Mouse (Mus musculus) urinary bladder, postnatal 10 days (tissue): ENCODE results near the gene Prpf40a.

Source experiments
- DNase-seq: peaks from one replicate; pipeline ENCODE4 v3.0.0; 2022; ENCODE audit warnings: low spot score

Gene Prpf40a

DNA sequence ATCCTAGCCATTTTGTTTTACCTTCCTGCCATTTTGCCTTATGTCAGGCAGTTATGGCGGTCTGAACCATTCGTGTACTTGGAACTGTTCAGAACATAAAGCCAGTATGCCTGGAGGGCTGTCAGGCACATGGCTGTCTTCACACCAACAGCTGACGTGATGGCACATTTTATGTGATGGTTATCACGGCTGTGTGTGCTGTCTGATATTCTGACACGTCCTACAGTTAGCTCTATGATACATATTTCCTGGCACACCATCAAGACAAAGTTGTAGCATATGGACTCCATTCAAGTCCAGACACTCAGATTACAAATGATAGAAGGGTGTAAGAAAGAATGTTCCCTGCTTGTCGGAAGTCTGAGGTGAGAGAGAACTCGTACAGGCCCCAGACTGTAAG lies 85.0 kb downstream of the Prpf40a start:
- DNase-seq: no peak

DNA sequence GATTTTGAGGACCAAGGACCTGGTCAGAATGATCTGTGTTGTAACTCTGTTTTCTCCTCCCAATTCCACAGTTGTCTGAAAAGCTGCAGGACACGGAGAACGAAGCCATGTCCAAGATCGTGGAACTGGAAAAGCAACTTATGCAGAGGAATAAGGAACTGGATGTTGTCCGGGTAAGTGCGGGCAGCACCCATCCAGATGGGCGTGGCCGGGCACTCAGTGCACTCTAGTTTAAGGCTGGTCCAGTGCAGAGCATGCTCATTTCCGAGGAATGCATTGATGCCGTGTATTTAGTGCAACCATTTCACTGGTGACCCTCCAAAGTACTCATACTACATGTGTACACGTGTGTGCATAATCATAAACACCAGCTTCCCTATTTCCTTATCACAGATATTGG lies 85.7 kb downstream of the Prpf40a start:
- no peak for DNase-seq

DNA sequence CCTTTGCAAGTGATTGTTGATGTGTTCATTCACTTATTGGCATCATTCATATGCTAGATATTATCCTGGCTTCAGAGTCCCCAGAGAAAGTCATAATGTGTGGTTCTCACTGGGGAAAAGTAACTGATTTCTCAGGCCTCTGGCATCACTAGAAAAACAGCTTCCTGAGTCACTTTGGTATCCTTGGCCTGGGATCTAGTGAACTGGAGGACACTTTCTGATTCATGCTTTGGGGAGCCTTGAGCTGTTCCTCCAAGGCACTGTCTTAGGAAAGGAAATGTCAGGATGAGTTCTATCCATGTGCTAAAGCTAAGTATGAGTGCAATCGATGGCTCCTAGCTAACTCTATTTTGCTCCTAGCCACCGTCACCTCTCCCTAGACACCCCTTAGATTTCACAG lies 88.2 kb downstream of the Prpf40a start:
- DNase-seq: no peak

DNA sequence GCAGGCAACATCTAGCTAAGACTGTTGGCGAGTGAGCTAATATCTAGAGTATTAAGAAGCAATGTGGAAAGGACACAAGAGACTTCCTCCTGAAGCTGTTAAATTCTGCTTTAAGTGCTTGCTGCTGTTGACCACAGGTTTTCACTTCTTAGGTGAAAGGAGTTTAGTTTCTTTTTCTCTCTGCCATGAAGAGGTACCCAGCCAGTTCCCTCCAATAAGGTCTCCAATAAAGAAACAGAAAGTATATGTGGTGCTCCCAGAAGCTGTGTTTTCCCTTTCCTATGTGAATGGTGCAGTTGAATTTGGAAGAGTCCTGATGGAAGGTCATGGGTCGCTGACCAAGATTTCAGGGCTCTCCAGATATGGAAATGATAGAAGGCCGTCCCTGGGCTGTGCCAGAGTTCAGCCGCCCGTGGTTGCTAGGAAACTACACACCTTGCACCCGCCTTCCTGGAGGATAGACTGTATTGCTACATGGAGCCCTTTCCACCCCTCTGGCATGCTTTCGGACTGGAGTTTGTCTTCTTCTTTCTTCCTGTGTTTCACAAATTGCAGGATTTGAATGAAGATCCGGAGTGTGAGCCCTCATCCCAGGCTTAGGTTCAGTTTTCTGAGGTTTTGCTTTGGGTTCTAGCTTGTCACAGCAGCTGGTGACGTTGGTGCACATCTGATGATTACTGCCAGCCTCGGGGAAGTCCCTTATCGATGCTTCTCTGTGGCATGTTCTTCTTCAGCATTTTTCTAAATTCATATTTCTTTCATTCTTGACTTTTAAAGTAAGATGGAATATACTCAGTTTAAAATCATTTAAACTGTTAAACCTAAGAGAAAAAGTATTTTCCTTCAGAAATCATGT lies 89.0 kb downstream of the Prpf40a start:
- no peak for DNase-seq

DNA sequence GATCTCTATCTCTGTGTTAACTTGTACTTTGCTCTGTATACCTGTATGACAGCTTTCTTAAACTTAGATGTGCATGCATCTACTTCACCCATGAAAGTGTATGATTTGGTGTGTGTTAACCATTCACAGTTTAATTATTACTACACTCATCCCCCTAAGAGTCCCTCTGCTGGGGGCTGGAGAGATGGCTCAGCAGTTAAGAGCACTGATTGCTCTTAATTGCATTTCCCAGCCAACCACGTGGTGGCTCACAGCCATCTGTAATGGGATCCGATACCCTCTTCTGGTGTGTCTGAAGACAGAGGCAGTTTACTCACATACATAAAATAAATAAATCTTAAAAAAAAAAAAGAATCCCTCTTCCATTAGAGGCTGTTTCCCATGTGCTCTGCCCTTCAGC lies 91.0 kb downstream of the Prpf40a start:
- DNase-seq: no peak

DNA sequence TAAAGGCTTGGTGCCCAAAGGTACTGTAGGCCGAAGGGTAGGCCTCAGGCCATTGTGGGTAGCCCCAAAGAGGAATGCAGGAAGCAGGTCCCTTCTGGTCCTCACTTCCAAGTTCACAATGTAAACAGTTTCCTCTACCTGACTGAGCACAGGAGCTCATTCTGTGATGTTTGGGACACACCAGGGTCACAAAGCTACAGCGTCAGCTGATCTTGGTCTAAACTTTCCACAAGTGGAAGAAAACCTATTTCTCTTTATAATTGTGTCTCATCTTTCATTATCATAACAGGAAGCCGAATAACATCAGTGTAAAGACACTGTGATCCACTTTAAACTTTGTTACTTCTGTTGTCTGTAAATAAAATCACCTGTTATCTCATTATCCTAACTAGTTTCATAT lies 95.6 kb downstream of the Prpf40a start:
- no peak for DNase-seq

DNA sequence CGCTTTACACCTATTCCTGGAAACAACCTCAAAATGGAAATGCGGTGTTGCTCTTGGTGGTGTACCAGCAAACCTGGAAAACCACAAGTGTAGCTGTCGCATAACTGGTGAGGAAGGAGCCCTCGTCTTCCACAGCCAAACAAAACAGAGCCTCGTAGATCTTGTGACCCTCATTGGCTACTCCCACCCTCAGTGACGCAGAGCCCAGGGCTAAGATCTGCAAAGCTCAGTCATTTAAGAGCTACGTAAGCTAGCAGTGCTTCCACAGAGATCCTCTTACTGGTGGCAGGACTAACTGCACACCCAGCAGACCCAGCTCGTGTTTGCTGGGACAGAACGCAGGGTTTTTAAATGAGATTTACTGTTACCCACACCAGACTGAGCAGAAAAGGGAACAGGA lies 96.1 kb downstream of the Prpf40a start:
- DNase-seq: no peak

DNA sequence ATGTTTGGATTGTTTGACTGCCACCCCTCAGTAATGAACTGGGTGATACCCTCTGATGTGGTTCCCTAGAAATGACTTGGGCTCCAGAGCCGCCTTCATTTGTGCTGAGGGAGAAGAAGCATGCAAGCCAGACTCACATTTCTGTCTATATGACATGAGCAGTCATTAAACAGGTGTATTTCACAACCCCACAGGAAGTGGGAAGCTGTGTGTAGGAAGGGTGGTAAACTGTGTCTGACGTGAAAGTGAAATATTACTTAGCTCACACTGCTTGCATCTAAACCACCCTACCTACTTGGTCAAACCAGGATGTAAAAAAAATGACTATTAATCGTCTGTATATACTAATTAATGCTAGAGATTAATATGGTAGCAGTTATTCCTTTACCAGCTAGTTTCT lies 102.3 kb downstream of the Prpf40a start:
- DNase-seq: no peak

DNA sequence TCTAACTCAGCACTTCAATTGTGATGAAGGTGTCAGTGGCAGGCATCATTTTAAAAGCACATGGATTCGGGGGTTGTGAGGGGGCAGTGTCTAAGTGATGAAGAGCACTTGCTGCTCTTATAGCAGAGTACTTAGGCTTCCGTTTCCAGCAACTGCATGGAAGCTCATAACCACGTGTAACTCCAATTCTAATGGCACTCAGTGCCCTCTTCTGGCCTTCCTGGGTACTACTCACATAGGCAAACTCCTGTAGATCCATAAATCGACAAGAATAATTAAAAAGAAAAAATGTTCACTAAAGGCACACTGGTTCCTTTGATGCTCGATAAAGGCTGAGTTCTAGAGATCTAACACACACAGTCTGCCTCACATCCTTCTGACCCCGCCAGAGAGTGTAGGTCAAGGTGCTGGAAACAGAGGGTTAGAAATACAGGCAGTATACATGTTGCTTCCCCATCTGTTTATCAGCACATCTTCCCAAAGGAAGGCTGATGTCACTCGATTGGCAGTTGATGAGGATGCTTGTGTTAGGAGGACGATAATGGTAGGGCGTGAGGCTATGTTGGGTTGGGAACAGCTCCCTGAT lies 105.4 kb downstream of the Prpf40a start:
- DNase-seq: no peak
